Mouse (Mus musculus) adrenal gland, postnatal 25 days (tissue): ENCODE results near the gene Hist1h4f. TPM values are rescaled to one million over a fixed set of nuclear protein-coding genes. Genes with fewer than 3 reads are reported as not detected.

ENCODE experiments used
- DNase-seq: peaks from one replicate; pipeline ENCODE4 v3.0.0; 2021; ENCODE audit warnings: mixed read lengths
- total RNA-seq: library from RNA; stranded (reverse); gene quantifications from 2 replicates; pipeline ENCODE4 v1.2.3, GENCODE M21; 2021

The Hist1h4f gene
- total RNA-seq, 1 experiment from 2014 or later, result 189 TPM

GRCm38 (mm10) chr13:23533560-23534367 is 17.7 kb downstream of the Hist1h4f start, which contains the start of gene Hist1h2af:
TSS of gene Hist1h2af (plus strand) at chr13:23533906.
- peak; percentile 41 for DNase-seq

- DNase-seq, result no peak
Measured at GRCm38 (mm10) chr13:23532262-23533075, 19.0 kb downstream of the Hist1h4f start.

GRCm38 (mm10) chr13:23530901-23531875 is 20.3 kb downstream of the Hist1h4f start, which contains the start of gene Hist1h4h:
TSS of gene Hist1h4h (plus strand) at chr13:23531050.
- DNase-seq, result peak; percentile 90

- DNase-seq, result peak; percentile 36
Measured at GRCm38 (mm10) chr13:23530181-23530900, 21.1 kb downstream of the Hist1h4f start.

GRCm38 (mm10) chr13:23529480-23530165 is 21.8 kb downstream of the Hist1h4f start:
- no peak for DNase-seq

GRCm38 (mm10) chr13:23529005-23529404 is 22.4 kb downstream of the Hist1h4f start:
- no peak for DNase-seq

- DNase-seq, result peak; percentile 89
Measured at GRCm38 (mm10) chr13:23526312-23526711, 25.1 kb downstream of the Hist1h4f start.

- no peak for DNase-seq
Measured at GRCm38 (mm10) chr13:23525901-23526300, 25.5 kb downstream of the Hist1h4f start.

- DNase-seq, result peak; percentile 76
Measured at GRCm38 (mm10) chr13:23524654-23525053, 26.8 kb downstream of the Hist1h4f start.

- no peak for DNase-seq
Measured at GRCm38 (mm10) chr13:23523976-23524375, 27.5 kb downstream of the Hist1h4f start.

- peak; percentile 82 for DNase-seq
Measured at GRCm38 (mm10) chr13:23521703-23522102, 29.7 kb downstream of the Hist1h4f start.

GRCm38 (mm10) chr13:23519416-23519815 is 32.0 kb downstream of the Hist1h4f start:
- peak; percentile 69 for DNase-seq

GRCm38 (mm10) chr13:23518885-23519284 is 32.6 kb downstream of the Hist1h4f start:
- DNase-seq, result peak; percentile 61

- DNase-seq, result no peak
Measured at GRCm38 (mm10) chr13:23518295-23518603, 33.2 kb downstream of the Hist1h4f start.

- DNase-seq, result peak; percentile 89
Measured at GRCm38 (mm10) chr13:23517603-23518294, 33.7 kb downstream of the Hist1h4f start.

GRCm38 (mm10) chr13:23516822-23517602 is 34.4 kb downstream of the Hist1h4f start:
- DNase-seq, result peak; percentile 77

GRCm38 (mm10) chr13:23515826-23516620 is 35.4 kb downstream of the Hist1h4f start:
- no peak for DNase-seq

- DNase-seq, result no peak
Measured at GRCm38 (mm10) chr13:23515281-23515680, 36.2 kb downstream of the Hist1h4f start.
